Mouse (Mus musculus): Measurements from ENCODE around the gene Anxa5. TPM values are rescaled to one million over a fixed set of nuclear protein-coding genes. Genes with fewer than 3 reads are reported as not detected.

Gene Anxa5
- polyA plus RNA-seq, 1 experiment from 2014 or later, result 323 TPM

DNA sequence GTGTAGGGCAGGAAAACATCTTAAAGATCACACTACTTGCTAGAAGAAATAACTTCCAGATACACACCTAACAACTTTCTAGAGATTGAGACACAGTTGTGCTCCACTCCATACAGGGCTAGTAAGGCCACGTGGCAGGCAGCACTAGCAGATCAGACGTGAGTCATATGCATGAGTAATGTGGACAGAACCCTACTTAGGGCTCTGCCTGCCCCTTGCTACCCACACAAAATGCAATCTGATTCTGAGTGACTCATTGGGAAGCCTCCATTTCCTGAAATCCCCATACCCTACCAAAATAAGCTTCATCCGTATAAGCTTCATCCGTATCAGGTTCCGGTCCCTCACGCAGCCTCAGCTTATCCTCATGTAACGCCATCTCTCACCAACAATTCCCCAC, 8.1 kb downstream of the Anxa5 start:
- Histone ChIP-seq H3K4me3 (replicated peaks; ENCODE audit: low read length) (no peak overlapping the region), H3K27me3 (ENCODE audit: control insufficient read depth, insufficient read depth, low read length) (no peaks in the 10 kb centered on the region), H3K36me3 (ENCODE audit: control insufficient read depth, insufficient read depth, low read length) (peaks cover 8% of the 10 kb centered on the region; the same call in 1 of the 2 replicates), H3K27ac (ENCODE audit: low read length) (no peak overlapping the region), H3K4me1 (ENCODE audit: control insufficient read depth, insufficient read depth, low read length) (peaks cover 8% of the 10 kb centered on the region; the same call in 1 of the 2 replicates), H3K4me2 (ENCODE audit: low read depth, low read length) (no peak overlapping the region), H3K9ac (ENCODE audit: low read length) (no peak overlapping the region), H3K9me3 (replicated peaks; ENCODE audit: control insufficient read depth, low read length) (no peaks in the 10 kb centered on the region)
- WGBS, result 78% methylated on average over 7 of the region's 7 CpGs
- ATAC-seq (ENCODE audit: insufficient read depth, low FRiP score), result 0 out of 2 replicates have a peak, but pooled peaks have one; percentile 67

DNA sequence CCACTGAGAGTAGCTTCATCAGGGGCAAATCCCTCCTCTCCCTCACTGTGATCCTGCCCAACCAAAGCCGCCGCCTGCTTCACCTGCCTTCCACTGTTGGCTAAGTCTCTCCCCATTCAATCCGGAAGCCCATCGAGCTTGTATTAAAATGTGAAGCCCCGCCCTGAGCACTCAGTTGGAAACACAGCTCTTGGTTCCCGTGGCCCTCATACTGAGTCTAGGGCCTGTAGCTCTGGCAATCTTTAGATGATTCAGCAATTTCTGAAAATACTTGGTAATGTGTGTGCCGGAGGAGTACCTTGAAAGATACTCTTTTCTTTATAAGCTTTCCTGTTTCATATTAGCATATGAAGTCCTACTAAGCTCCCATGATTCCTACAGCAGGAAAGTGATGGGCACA, 10.2 kb downstream of the Anxa5 start:
- Histone ChIP-seq H3K27me3 (ENCODE audit: control insufficient read depth, insufficient read depth, low read length) (no peaks in the 10 kb centered on the region), H3K9ac (ENCODE audit: low read length) (no peak overlapping the region), H3K36me3 (ENCODE audit: control insufficient read depth, insufficient read depth, low read length) (peaks cover 8% of the 10 kb centered on the region; the same call in 1 of the 2 replicates), H3K9me3 (replicated peaks; ENCODE audit: control insufficient read depth, low read length) (no peaks in the 10 kb centered on the region), H3K4me2 (ENCODE audit: low read depth, low read length) (no peak overlapping the region), H3K4me3 (replicated peaks; ENCODE audit: low read length) (no peak overlapping the region), H3K4me1 (ENCODE audit: control insufficient read depth, insufficient read depth, low read length) (0 out of 2 replicates have a peak, but pooled peaks cover 3% of the 10 kb centered on the region), H3K27ac (ENCODE audit: low read length) (no peak overlapping the region)
- no peak for ATAC-seq (ENCODE audit: insufficient read depth, low FRiP score)
- WGBS, result 50% methylated on average over 7 of the region's 7 CpGs

- H3K4me1 ChIP-seq (ENCODE audit: control insufficient read depth, insufficient read depth, low read length), result no peaks in the 10 kb centered on the region
- H3K9me3 ChIP-seq (replicated peaks; ENCODE audit: control insufficient read depth, low read length), result no peaks in the 10 kb centered on the region
- no peak for ATAC-seq (ENCODE audit: insufficient read depth, low FRiP score)
- 36% methylated on average over 1 of the region's 1 CpGs for WGBS
- no peak overlapping the region for H3K9ac ChIP-seq (ENCODE audit: low read length)
- no peaks in the 10 kb centered on the region for H3K27me3 ChIP-seq (ENCODE audit: control insufficient read depth, insufficient read depth, low read length)
- no peak overlapping the region for H3K4me2 ChIP-seq (ENCODE audit: low read depth, low read length)
- H3K36me3 ChIP-seq (ENCODE audit: control insufficient read depth, insufficient read depth, low read length), result peaks cover 8% of the 10 kb centered on the region
- no peak overlapping the region for H3K4me3 ChIP-seq (replicated peaks; ENCODE audit: low read length)
- H3K27ac ChIP-seq (ENCODE audit: low read length), result no peak overlapping the region
These were observed 13.3 kb downstream of the Anxa5 start for GRCm38 (mm10) chr3:36462348-36462747.

DNA sequence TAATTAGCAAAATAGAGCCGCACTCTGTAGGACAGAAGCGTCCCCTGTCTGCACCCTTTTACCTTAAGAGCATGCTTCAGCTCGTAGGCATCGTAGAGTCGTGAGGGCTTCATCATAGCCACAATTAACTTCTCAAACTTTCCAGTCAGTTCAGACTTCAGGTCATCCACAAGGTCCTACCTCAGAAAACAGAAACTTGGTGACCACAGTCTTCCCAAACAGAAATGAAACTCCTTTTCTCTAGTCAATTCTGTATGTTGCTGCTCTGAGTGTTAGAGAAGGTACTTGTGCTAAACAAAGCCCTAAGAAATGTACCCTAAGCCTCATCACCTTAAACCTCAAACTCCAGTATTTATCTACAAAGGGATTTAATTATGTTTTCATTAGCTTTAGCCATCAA, 13.9 kb downstream of the Anxa5 start:
- H3K4me2 ChIP-seq (ENCODE audit: low read depth, low read length), result no peak overlapping the region
- no peak overlapping the region for H3K27ac ChIP-seq (ENCODE audit: low read length)
- H3K4me1 ChIP-seq (ENCODE audit: control insufficient read depth, insufficient read depth, low read length), result no peaks in the 10 kb centered on the region
- no peaks in the 10 kb centered on the region for H3K9me3 ChIP-seq (replicated peaks; ENCODE audit: control insufficient read depth, low read length)
- 90% methylated on average over 5 of the region's 5 CpGs for WGBS
- no peak overlapping the region for H3K9ac ChIP-seq (ENCODE audit: low read length)
- no peaks in the 10 kb centered on the region for H3K27me3 ChIP-seq (ENCODE audit: control insufficient read depth, insufficient read depth, low read length)
- H3K4me3 ChIP-seq (replicated peaks; ENCODE audit: low read length), result no peak overlapping the region
- peaks cover 8% of the 10 kb centered on the region for H3K36me3 ChIP-seq (ENCODE audit: control insufficient read depth, insufficient read depth, low read length)
- ATAC-seq (ENCODE audit: insufficient read depth, low FRiP score), result no peak

DNA sequence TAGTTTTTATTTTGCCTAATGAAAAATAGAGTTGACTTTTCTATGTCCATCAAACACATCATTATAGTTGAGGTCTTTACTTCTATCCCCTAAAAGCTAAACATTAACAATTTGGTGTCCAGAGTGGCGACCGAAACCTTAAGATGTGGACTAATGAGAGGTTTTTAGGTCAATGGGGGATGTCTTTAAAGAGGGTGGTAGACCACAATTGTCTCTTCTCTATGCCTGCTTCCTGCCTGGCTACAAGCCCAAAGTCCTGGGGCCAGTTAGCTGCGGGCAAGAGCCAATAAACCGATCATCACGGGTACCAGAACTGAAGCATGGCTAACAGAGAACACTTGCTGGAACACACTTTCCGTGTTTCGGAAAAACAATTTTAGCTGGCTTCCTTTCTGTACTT, 15.0 kb downstream of the Anxa5 start:
- Histone ChIP-seq H3K27ac (ENCODE audit: low read length) (no peak overlapping the region), H3K4me1 (ENCODE audit: control insufficient read depth, insufficient read depth, low read length) (no peaks in the 10 kb centered on the region), H3K4me2 (ENCODE audit: low read depth, low read length) (no peak overlapping the region), H3K4me3 (replicated peaks; ENCODE audit: low read length) (no peak overlapping the region), H3K36me3 (ENCODE audit: control insufficient read depth, insufficient read depth, low read length) (peaks cover 8% of the 10 kb centered on the region), H3K9ac (ENCODE audit: low read length) (no peak overlapping the region), H3K9me3 (replicated peaks; ENCODE audit: control insufficient read depth, low read length) (no peaks in the 10 kb centered on the region), H3K27me3 (ENCODE audit: control insufficient read depth, insufficient read depth, low read length) (no peaks in the 10 kb centered on the region)
- ATAC-seq (ENCODE audit: insufficient read depth, low FRiP score), result no peak
- WGBS, result 89% methylated on average over 7 of the region's 7 CpGs

DNA sequence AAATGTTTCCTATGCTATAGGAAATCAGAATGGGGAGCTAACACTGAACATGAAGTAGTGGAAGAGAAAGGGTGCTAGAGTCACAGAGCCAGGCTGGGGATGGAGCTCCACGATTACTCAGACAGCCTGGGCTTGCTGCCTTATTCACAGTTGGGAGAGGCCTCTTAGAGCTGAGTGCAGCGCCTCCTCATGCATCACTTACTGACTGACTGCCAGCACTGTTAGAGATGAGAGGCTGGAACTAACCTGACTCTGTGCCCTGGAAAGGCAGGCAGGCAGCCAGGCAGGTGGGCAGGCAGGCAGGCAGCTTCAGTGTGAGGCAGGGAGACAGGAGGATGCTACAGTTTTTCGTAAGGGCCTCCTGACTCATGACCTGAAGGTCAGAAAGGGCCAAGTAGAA, 20.1 kb downstream of the Anxa5 start:
- H3K4me1 ChIP-seq (ENCODE audit: control insufficient read depth, insufficient read depth, low read length), result no peaks in the 10 kb centered on the region
- H3K9ac ChIP-seq (ENCODE audit: low read length), result no peak overlapping the region
- H3K27me3 ChIP-seq (ENCODE audit: control insufficient read depth, insufficient read depth, low read length), result no peaks in the 10 kb centered on the region
- peaks cover 1% of the 10 kb centered on the region; the same call in 1 of the 2 replicates for H3K36me3 ChIP-seq (ENCODE audit: control insufficient read depth, insufficient read depth, low read length)
- H3K9me3 ChIP-seq (replicated peaks; ENCODE audit: control insufficient read depth, low read length), result no peaks in the 10 kb centered on the region
- H3K4me3 ChIP-seq (replicated peaks; ENCODE audit: low read length), result no peak overlapping the region
- WGBS, result 76% methylated on average over 3 of the region's 3 CpGs
- no peak overlapping the region for H3K4me2 ChIP-seq (ENCODE audit: low read depth, low read length)
- ATAC-seq (ENCODE audit: insufficient read depth, low FRiP score), result no peak
- no peak overlapping the region for H3K27ac ChIP-seq (ENCODE audit: low read length)

DNA sequence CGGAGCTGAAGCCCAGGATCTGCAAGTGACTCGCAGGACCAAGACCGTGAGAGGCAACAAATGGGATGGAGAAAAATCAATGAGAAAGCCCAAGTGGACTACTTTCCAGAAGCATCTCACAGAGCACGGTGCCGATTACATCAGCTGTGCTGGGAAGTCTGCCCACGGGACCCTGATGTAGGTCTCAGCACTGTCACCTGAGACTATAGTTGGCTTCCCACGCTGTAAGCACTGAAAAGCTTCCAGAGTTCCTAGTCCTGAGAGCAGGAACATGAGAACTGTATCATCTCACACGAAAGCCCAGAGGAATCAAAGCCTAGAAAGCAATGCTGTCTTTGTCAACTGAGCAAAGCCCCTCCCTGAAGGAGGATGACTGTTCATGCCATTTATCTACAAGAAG, 20.6 kb downstream of the Anxa5 start:
- H3K4me1 ChIP-seq (ENCODE audit: control insufficient read depth, insufficient read depth, low read length), result no peaks in the 10 kb centered on the region
- no peaks in the 10 kb centered on the region for H3K27me3 ChIP-seq (ENCODE audit: control insufficient read depth, insufficient read depth, low read length)
- no peak overlapping the region for H3K27ac ChIP-seq (ENCODE audit: low read length)
- H3K4me3 ChIP-seq (replicated peaks; ENCODE audit: low read length), result no peak overlapping the region
- WGBS, result 92% methylated on average over 8 of the region's 8 CpGs
- H3K36me3 ChIP-seq (ENCODE audit: control insufficient read depth, insufficient read depth, low read length), result peaks cover 5% of the 10 kb centered on the region; the same call in 1 of the 2 replicates
- H3K9ac ChIP-seq (ENCODE audit: low read length), result no peak overlapping the region
- no peaks in the 10 kb centered on the region for H3K9me3 ChIP-seq (replicated peaks; ENCODE audit: control insufficient read depth, low read length)
- no peak for ATAC-seq (ENCODE audit: insufficient read depth, low FRiP score)
- H3K4me2 ChIP-seq (ENCODE audit: low read depth, low read length), result no peak overlapping the region

DNA sequence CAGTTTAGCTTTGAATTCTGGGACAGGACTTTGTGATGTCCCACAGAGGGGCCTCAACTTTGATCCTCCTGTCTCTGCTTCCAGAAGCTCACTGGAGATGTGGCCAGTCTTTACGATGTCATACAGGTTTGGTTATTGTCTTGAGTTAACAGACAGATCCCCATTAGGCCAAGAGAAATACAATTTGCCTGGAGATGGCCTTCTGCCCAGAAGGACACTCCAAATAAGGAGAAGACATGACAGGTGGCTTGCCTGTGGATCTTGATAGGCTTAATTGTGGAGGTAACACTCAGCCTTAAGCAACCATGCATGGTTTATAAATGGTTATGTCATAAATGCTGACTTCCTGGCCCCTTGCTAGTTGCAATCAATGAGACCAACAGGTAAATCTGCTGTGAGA, 23.2 kb downstream of the Anxa5 start:
- no peaks in the 10 kb centered on the region; the same call in 1 of the 2 replicates for H3K4me1 ChIP-seq (ENCODE audit: control insufficient read depth, insufficient read depth, low read length)

GRCm38 (mm10) chr3:36449292-36450165, 26.2 kb downstream of the Anxa5 start:
- ATAC-seq (ENCODE audit: insufficient read depth, low FRiP score), result no peak
- Histone ChIP-seq H3K9me3 (replicated peaks; ENCODE audit: control insufficient read depth, low read length) (no peaks in the 10 kb centered on the region), H3K36me3 (ENCODE audit: control insufficient read depth, insufficient read depth, low read length) (peaks cover 5% of the 10 kb centered on the region; the same call in 1 of the 2 replicates)

More for the DNA sequence above, 23.2 kb downstream of the Anxa5 start:
- peaks cover 5% of the 10 kb centered on the region; the same call in 1 of the 2 replicates for H3K36me3 ChIP-seq (ENCODE audit: control insufficient read depth, insufficient read depth, low read length)
- no peaks in the 10 kb centered on the region for H3K9me3 ChIP-seq (replicated peaks; ENCODE audit: control insufficient read depth, low read length)
- no peak overlapping the region for H3K4me3 ChIP-seq (replicated peaks; ENCODE audit: low read length)
- H3K27ac ChIP-seq (ENCODE audit: low read length), result no peak overlapping the region
- no peak overlapping the region for H3K4me2 ChIP-seq (ENCODE audit: low read depth, low read length)
- ATAC-seq (ENCODE audit: insufficient read depth, low FRiP score), result no peak
- H3K9ac ChIP-seq (ENCODE audit: low read length), result no peak overlapping the region
- 74% methylated on average over 1 of the region's 1 CpGs for WGBS
- H3K27me3 ChIP-seq (ENCODE audit: control insufficient read depth, insufficient read depth, low read length), result no peaks in the 10 kb centered on the region

More at GRCm38 (mm10) chr3:36449292-36450165, 26.2 kb downstream of the Anxa5 start:
- Histone ChIP-seq H3K4me1 (ENCODE audit: control insufficient read depth, insufficient read depth, low read length) (no peaks in the 10 kb centered on the region; the same call in 1 of the 2 replicates), H3K27ac (ENCODE audit: low read length) (no peak overlapping the region), H3K9ac (ENCODE audit: low read length) (no peak overlapping the region), H3K4me2 (ENCODE audit: low read depth, low read length) (no peak overlapping the region), H3K4me3 (replicated peaks; ENCODE audit: low read length) (no peak overlapping the region), H3K27me3 (ENCODE audit: control insufficient read depth, insufficient read depth, low read length) (no peaks in the 10 kb centered on the region)
- 44% methylated on average over 20 of the region's 20 CpGs for WGBS

Measured in stomach, embryonic 16.5 days (tissue).